Mouse (Mus musculus): ENCODE measurements around the gene Tmem252.

DNA sequence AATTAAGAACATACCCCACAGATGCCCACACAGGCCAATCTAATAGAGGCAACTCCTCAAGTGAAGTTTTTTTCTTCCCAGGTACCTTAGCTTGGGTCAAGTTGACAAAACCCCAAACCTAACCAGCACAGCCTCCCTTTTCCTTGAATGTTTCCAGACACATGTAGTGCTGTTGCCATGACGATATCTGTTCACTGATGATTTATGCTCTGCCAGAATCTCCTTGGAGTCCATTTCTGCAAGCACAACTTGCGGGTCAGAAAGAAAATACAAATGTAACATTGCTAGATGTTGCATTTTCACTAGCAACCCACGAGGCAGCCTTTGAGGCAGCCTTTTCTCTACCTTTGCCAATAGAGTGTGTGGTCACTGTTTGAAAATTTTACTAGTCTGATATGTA lies 6.3 kb upstream of the Tmem252 start:
- TF ChIP-seq CTCF (IDR thresholded peaks at IDR 0.05; ENCODE audit: control insufficient read depth, insufficient read depth, low read length) (no peak), POLR2A (IDR thresholded peaks at IDR 0.05; ENCODE audit: borderline replicate concordance, control insufficient read depth, low read depth, low read length) (no peak)
